Mouse (Mus musculus) embryo, embryonic 9.5 days (tissue): ENCODE data around the gene Narf.
A peak's percentile ranks its signal among the peaks of the same experiment; 100 is the strongest.

ENCODE experiments used
- DNase-seq: peaks from one replicate; pipeline ENCODE4 v3.0.0-alpha.2; 2017; ENCODE audit errors: extremely low spot score

The Narf gene

GRCm38 (mm10) chr11:121235475-121236238 lies 1.4 kb upstream of the Narf start:
- DNase-seq, result peak; percentile 36

- DNase-seq, result no peak
Observed at GRCm38 (mm10) chr11:121237345-121238128, 484 bp downstream of the Narf start.

GRCm38 (mm10) chr11:121239669-121240068 lies 2.6 kb downstream of the Narf start:
- DNase-seq, result no peak

- no peak for DNase-seq
Observed at GRCm38 (mm10) chr11:121250196-121250595, 13.1 kb downstream of the Narf start.

- DNase-seq, result peak; percentile 84
Observed at GRCm38 (mm10) chr11:121259160-121260100, 22.4 kb downstream of the Narf start, which contains the start of gene Foxk2. Gene Foxk2, plus strand, starts transcription at chr11:121259990.

- peak; percentile 37 for DNase-seq
Observed at GRCm38 (mm10) chr11:121260211-121260906, 23.3 kb downstream of the Narf start.

GRCm38 (mm10) chr11:121261074-121261473 lies 24.0 kb downstream of the Narf start:
- DNase-seq, result no peak

- DNase-seq, result no peak
Observed at GRCm38 (mm10) chr11:121277516-121277915, 40.5 kb downstream of the Narf start.

GRCm38 (mm10) chr11:121278011-121278410 lies 41.0 kb downstream of the Narf start:
- no peak for DNase-seq

- no peak for DNase-seq
Observed at GRCm38 (mm10) chr11:121282911-121283310, 45.9 kb downstream of the Narf start.

- DNase-seq, result no peak
Observed at GRCm38 (mm10) chr11:121289859-121290258, 52.8 kb downstream of the Narf start.

- no peak for DNase-seq
Observed at GRCm38 (mm10) chr11:121294771-121295170, 57.7 kb downstream of the Narf start.

GRCm38 (mm10) chr11:121298493-121298892 lies 61.4 kb downstream of the Narf start:
- no peak for DNase-seq

GRCm38 (mm10) chr11:121300265-121300664 lies 63.2 kb downstream of the Narf start:
- DNase-seq, result no peak

- no peak for DNase-seq
Observed at GRCm38 (mm10) chr11:121305371-121305770, 68.3 kb downstream of the Narf start.
